Mouse (Mus musculus) liver, adult 2 months (tissue): Measurements from ENCODE around the gene Casc3. TPM values are rescaled to one million over a fixed set of nuclear protein-coding genes. Genes with fewer than 3 reads are reported as not detected.
A peak's percentile ranks its signal among the peaks of the same experiment; 100 is the strongest.

Experiments
- DNase-seq: peaks from one replicate; pipeline ENCODE4 v3.0.0-alpha.2; 2011; ENCODE audit warnings: low read depth, low spot score; ENCODE audit errors: extremely low read depth
- H3K27ac ChIP-seq: fragments of 200-500 bp; replicated peaks from 2 replicates; pipeline ENCODE4 v1.5.1; 2012; ENCODE audit warnings: low read depth, mild to moderate bottlenecking, control low read depth, inconsistent platforms, low read length; ENCODE audit not compliant: insufficient read depth
- H3K27me3 ChIP-seq: fragments of 200-500 bp; 2 replicates; pipeline ENCODE4 v1.6.1; 2012; ENCODE audit warnings: mild to moderate bottlenecking, moderate library complexity, low read length, inconsistent platforms; ENCODE audit not compliant: control insufficient read depth, insufficient read depth
- H3K36me3 ChIP-seq: fragments of 200-500 bp; 2 replicates; pipeline ENCODE4 v1.6.1; 2012; ENCODE audit warnings: low read length, inconsistent platforms; ENCODE audit not compliant: control insufficient read depth, insufficient read depth
- H3K4me1 ChIP-seq: fragments of 200-500 bp; 2 replicates; pipeline ENCODE4 v1.6.1; 2011; ENCODE audit warnings: low read length; ENCODE audit not compliant: control insufficient read depth, insufficient read depth
- H3K4me3 ChIP-seq: fragments of 200-500 bp; 2 replicates; pipeline ENCODE4 v1.5.1; 2011; ENCODE audit warnings: low read depth, mild to moderate bottlenecking, control low read depth, low read length, moderate library complexity; ENCODE audit not compliant: insufficient read depth
- H3K79me2 ChIP-seq: fragments of 200-500 bp; 2 replicates; pipeline ENCODE4 v1.6.1; 2012; ENCODE audit warnings: inconsistent platforms, mild to moderate bottlenecking, low read length, moderate library complexity; ENCODE audit not compliant: control insufficient read depth, insufficient read depth
- H3K9ac ChIP-seq: fragments of 200-500 bp; 2 replicates; pipeline ENCODE4 v1.6.1; 2012; ENCODE audit warnings: low read depth, mild to moderate bottlenecking, control low read depth, inconsistent platforms, low read length
- CTCF ChIP-seq: fragments of 200-500 bp; IDR thresholded peaks from 2 replicates; pipeline ENCODE4 v1.5.1; 2011; ENCODE audit warnings: low read depth, low read length, control low read depth
- POLR2A ChIP-seq: fragments of 200-500 bp; IDR thresholded peaks from 2 replicates; pipeline ENCODE4 v1.6.1; 2011; ENCODE audit warnings: low read length, control low read depth; ENCODE audit not compliant: insufficient read depth; ENCODE audit errors: extremely low read depth
- WGBS: fragments of 180-500 bp; shearing (Covaris S2); methylation state at CpG from one replicate; pipeline ENCODE4 v1.1.7; 2018; 5-methylcytosine and 5-hydroxymethylcytosine counted together
- polyA plus RNA-seq: library from polyadenylated mRNA; depleted of rRNA; stranded (reverse); fragments of >200 nt; gene quantifications from 2 replicates; pipeline ENCODE4 v1.2.3, GENCODE M21; 2012; rRNA removed
- total RNA-seq: library from RNA; depleted of rRNA; stranded (reverse); fragments of >200 nt; gene quantifications from 2 replicates; pipeline ENCODE4 v1.2.3, GENCODE M21; 2014; rRNA removed

Casc3 gene
- total and polyA plus RNA-seq, 2 experiments = 3.6 to 12.5 TPM

DNA sequence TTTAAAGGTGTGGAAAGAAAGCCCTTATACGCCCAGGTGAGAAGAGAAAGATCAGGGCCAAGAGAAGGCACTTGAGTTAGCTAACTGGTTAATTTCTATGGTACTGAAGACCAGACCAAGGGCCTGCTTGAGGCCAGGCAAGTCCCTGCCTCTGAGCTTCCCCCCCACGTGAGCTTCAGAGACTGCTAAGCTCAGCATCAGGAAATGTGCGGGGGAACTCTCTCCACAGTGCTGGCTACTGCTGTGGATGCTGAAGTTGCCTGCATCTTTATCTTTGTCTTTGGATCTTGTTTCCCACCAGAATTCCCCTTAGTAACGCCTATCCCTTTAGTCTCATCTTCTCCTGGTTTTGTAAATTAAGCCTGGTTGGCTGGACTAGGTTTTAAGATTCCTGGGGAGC lies 66.7 kb downstream of the Casc3 start:
- Histone ChIP-seq H3K79me2 (peaks cover 27% of the 10 kb centered on the region; the same call in 1 of the 2 replicates), H3K27ac (no peak overlapping the region), H3K4me3 (no peak overlapping the region), H3K4me1 (no peaks in the 10 kb centered on the region), H3K9ac (no peak overlapping the region), H3K36me3 (peaks cover 4% of the 10 kb centered on the region; the same call in 1 of the 2 replicates), H3K27me3 (no peaks in the 10 kb centered on the region)
- no peak for DNase-seq
- 85% methylated on average over 4 of the region's 4 CpGs for WGBS
- TF ChIP-seq POLR2A (no peak), CTCF (no peak)

DNA sequence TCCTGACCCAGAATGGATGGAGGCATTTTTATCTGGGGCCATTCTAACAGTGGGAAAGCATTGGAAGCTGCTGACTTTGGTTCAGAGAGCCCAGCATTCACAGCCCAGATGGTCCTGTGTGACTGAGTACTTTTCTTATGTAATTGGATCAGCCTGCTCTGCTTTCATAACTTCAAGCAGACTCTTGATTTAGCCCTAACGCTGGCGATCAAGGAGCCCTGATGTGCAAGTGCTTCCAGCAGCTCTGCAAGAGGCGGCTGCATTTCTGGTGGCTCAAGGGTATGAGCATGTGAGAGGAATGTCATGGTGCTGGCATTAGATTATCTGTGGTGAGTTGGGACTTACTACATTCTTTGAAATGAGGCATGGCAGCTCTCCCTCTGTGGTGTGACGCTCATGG lies 67.3 kb downstream of the Casc3 start:
- WGBS = 91% methylated on average over 4 of the region's 4 CpGs
- H3K9ac ChIP-seq = no peak overlapping the region
- DNase-seq = no peak
- H3K79me2 ChIP-seq = peaks cover 30% of the 10 kb centered on the region; the same call in 1 of the 2 replicates
- H3K36me3 ChIP-seq = peaks cover 4% of the 10 kb centered on the region; the same call in 1 of the 2 replicates
- H3K4me1 ChIP-seq = no peaks in the 10 kb centered on the region
- H3K27me3 ChIP-seq = no peaks in the 10 kb centered on the region
- TF ChIP-seq POLR2A (no peak), CTCF (no peak)
- H3K4me3 ChIP-seq = no peak overlapping the region
- no peak overlapping the region for H3K27ac ChIP-seq

DNA sequence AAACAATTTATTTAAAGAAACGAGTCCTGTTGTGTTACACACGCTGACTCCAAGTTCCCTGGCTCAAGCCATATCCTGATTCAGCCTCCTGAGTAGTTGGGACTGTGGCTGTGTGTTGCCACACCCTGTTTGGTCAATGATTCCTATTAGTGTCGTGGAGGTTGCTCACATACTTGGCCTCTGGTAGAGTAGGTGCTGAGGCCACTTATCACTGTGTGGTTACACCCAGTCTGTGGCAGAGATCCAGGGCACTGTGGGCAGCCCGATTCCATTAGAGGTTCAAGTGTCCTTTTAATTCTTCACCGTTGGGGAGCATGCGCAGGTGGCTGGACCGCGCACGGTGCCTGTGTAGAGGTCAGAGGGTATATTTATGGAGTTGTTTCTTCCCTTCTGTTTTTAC lies 69.2 kb downstream of the Casc3 start:
- H3K79me2 ChIP-seq = peaks cover 27% of the 10 kb centered on the region; the same call in 1 of the 2 replicates
- no peak overlapping the region for H3K27ac ChIP-seq
- peak; percentile 50 for DNase-seq
- WGBS = 61% methylated on average over 9 of the region's 9 CpGs
- H3K27me3 ChIP-seq = no peaks in the 10 kb centered on the region
- TF ChIP-seq CTCF (no peak), POLR2A (no peak)
- H3K4me1 ChIP-seq = no peaks in the 10 kb centered on the region
- H3K4me3 ChIP-seq = no peak overlapping the region
- H3K9ac ChIP-seq = no peak overlapping the region
- no peaks in the 10 kb centered on the region; the same call in 1 of the 2 replicates for H3K36me3 ChIP-seq

DNA sequence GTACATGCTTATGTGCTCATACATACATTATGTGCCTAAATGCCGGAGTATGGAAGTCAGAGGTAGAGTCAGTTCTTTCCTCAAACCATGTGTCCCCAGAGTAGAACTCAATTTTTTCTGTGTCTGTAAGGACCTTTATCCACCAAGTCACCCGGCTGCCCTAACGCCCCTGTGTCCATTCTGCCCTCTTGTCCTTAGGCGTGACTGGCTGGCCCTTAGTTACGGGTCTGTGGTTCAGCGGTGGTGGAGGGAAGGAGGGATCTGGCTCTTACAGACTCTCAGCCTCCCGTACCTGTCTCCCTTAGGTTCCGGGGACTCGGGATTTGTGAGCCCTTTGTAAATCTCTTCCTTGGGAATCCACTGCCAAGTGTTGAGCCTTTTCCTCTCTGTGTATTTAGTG lies 72.3 kb downstream of the Casc3 start:
- Histone ChIP-seq H3K36me3 (no peaks in the 10 kb centered on the region), H3K4me3 (no peak overlapping the region), H3K79me2 (peaks cover 24% of the 10 kb centered on the region; the same call in 1 of the 2 replicates), H3K27me3 (no peaks in the 10 kb centered on the region), H3K27ac (no peak overlapping the region), H3K4me1 (no peaks in the 10 kb centered on the region), H3K9ac (no peak overlapping the region)
- peak; percentile 35 for DNase-seq
- WGBS = 70% methylated on average over 9 of the region's 9 CpGs
- TF ChIP-seq CTCF (no peak), POLR2A (no peak)

Other genes with a start within 250 kb of the Casc3 start
- 48.3 and 62.0 TPM in 2 replicates for gene Ormdl3, start 217.5 kb upstream of the Casc3 start, total RNA-seq
- 119 and 166 TPM in 2 replicates for gene Ormdl3, start 217.5 kb upstream of the Casc3 start, polyA plus RNA-seq
- gene Lrrc3c, start 206.6 kb upstream of the Casc3 start, total RNA-seq = not detected in 2 replicates
- not detected in 2 replicates for gene Lrrc3c, start 206.6 kb upstream of the Casc3 start, polyA plus RNA-seq
- not detected in 2 replicates for gene Gm12355, start 179.2 kb upstream of the Casc3 start, total RNA-seq
- gene Gm12355, start 179.2 kb upstream of the Casc3 start, polyA plus RNA-seq = not detected in 2 replicates
- not detected in 2 replicates for gene Gsdma3, start 178.5 kb upstream of the Casc3 start, total RNA-seq
- not detected in 2 replicates for gene Gsdma3, start 178.5 kb upstream of the Casc3 start, polyA plus RNA-seq
- gene Gsdma2, start 158.1 kb upstream of the Casc3 start, total RNA-seq = not detected in 2 replicates
- gene Gsdma2, start 158.1 kb upstream of the Casc3 start, polyA plus RNA-seq = not detected in 2 replicates
- not detected in 2 replicates for gene Gsdma, start 140.6 kb upstream of the Casc3 start, total RNA-seq
- gene Gsdma, start 140.6 kb upstream of the Casc3 start, polyA plus RNA-seq = not detected in 2 replicates
- gene Psmd3, start 122.4 kb upstream of the Casc3 start, total RNA-seq = 54.6 and 69.7 TPM in 2 replicates
- gene Psmd3, start 122.4 kb upstream of the Casc3 start, polyA plus RNA-seq = 158 TPM in 2 replicates
- gene Csf3, start 103.6 kb upstream of the Casc3 start, total RNA-seq = not detected in 2 replicates
- 0.07 TPM in 1 of 2 replicates, not detected in the other for gene Csf3, start 103.6 kb upstream of the Casc3 start, polyA plus RNA-seq
- gene Med24, start 75.5 kb upstream of the Casc3 start, total RNA-seq = 3.9 and 6.2 TPM in 2 replicates
- 16.2 and 23.2 TPM in 2 replicates for gene Med24, start 75.5 kb upstream of the Casc3 start, polyA plus RNA-seq
- gene Thra, start 64.3 kb upstream of the Casc3 start, total RNA-seq = 5.5 and 8.9 TPM in 2 replicates
- 13.6 and 14.9 TPM in 2 replicates for gene Thra, start 64.3 kb upstream of the Casc3 start, polyA plus RNA-seq
- gene Nr1d1, start 29.6 kb upstream of the Casc3 start, total RNA-seq = 19.0 and 45.4 TPM in 2 replicates
- 75.4 and 106 TPM in 2 replicates for gene Nr1d1, start 29.6 kb upstream of the Casc3 start, polyA plus RNA-seq
- 15.5 and 17.7 TPM in 2 replicates for gene Msl1, start 9.4 kb upstream of the Casc3 start, total RNA-seq
- gene Msl1, start 9.4 kb upstream of the Casc3 start, polyA plus RNA-seq = 17.0 and 17.2 TPM in 2 replicates
- 0.13 and 0.18 TPM in 2 replicates for gene Rapgefl1, start 31.9 kb downstream of the Casc3 start, total RNA-seq
- gene Rapgefl1, start 31.9 kb downstream of the Casc3 start, polyA plus RNA-seq = 1.4 and 1.9 TPM in 2 replicates
- gene Wipf2, start 58.7 kb downstream of the Casc3 start, total RNA-seq = 1.5 and 1.9 TPM in 2 replicates
- 3.1 TPM in 2 replicates for gene Wipf2, start 58.7 kb downstream of the Casc3 start, polyA plus RNA-seq
- 0.09 and 0.20 TPM in 2 replicates for gene Cdc6, start 102.9 kb downstream of the Casc3 start, total RNA-seq
- gene Cdc6, start 102.9 kb downstream of the Casc3 start, polyA plus RNA-seq = 0.07 TPM in 1 of 2 replicates, not detected in the other
- gene Rara, start 122.9 kb downstream of the Casc3 start, total RNA-seq = 3.7 and 4.5 TPM in 2 replicates
- 14.1 and 14.6 TPM in 2 replicates for gene Rara, start 122.9 kb downstream of the Casc3 start, polyA plus RNA-seq
- not detected in 2 replicates for gene Gjd3, start 178.1 kb downstream of the Casc3 start, total RNA-seq
- 0.11 TPM in 1 of 2 replicates, not detected in the other for gene Gjd3, start 178.1 kb downstream of the Casc3 start, polyA plus RNA-seq
- 1.8 and 4.2 TPM in 2 replicates for gene Top2a, start 219.3 kb downstream of the Casc3 start, total RNA-seq
- gene Top2a, start 219.3 kb downstream of the Casc3 start, polyA plus RNA-seq = 0.22 and 0.31 TPM in 2 replicates
- gene Igfbp4, start 236.3 kb downstream of the Casc3 start, total RNA-seq = 662 and 813 TPM in 2 replicates
- gene Igfbp4, start 236.3 kb downstream of the Casc3 start, polyA plus RNA-seq = 1,830 and 2,620 TPM in 2 replicates